Mouse (Mus musculus): Measurements from ENCODE around the gene Trim67. TPM values are rescaled to one million over a fixed set of nuclear protein-coding genes. Genes with fewer than 3 reads are reported as not detected.

The Trim67 gene
- total and polyA plus RNA-seq, 3 experiments = 0.08 TPM; not detected in 2

DNA sequence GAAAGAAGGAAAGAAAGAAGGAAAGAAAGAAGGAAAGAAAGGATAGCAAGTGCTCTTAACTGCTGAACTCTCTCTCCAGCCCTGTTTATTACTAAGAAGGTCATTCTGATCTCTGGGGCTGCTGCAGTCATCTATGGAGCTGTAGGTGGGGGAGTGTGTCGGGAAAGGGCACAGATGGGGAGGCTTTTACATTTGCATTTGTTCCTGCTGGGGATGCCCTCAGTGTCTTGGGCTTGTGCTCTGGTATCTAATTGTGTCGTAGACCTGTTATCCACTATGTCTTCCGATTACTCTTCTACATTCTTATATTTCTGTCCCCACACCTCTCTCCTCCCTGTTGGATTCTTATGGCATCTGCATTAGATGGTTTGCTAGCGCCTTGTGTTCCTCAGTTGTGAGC lies 13.1 kb downstream of the Trim67 start:
- no peak overlapping the region for H3K4me3 ChIP-seq (replicated peaks in 1 of 3; ENCODE audit: low read depth in 2 of 3, low read length in 2 of 3, poor library complexity in 1 of 3)
- no peaks in the 10 kb centered on the region for H3K79me2 ChIP-seq (replicated peaks; ENCODE audit: control insufficient read depth, extremely low read depth, insufficient read depth, poor library complexity, severe bottlenecking)
- no peaks in the 10 kb centered on the region for H3K36me3 ChIP-seq (replicated peaks in 1 of 2; ENCODE audit: control insufficient read depth in 1 of 2, insufficient read depth in 1 of 2, low read length in 1 of 2)
- no peak overlapping the region for H3K9ac ChIP-seq (ENCODE audit: insufficient read depth, low read depth)
- H3K27me3 ChIP-seq (replicated peaks) = peaks cover 18% of the 10 kb centered on the region
- no peak overlapping the region for H3K27ac ChIP-seq (ENCODE audit: insufficient read depth, low read depth)
- peaks cover 13 to 55% of the 10 kb centered on the region in 2 experiments for H3K4me1 ChIP-seq (ENCODE audit: control insufficient read depth in 1 of 2, insufficient read depth in 2 of 2)
- TF ChIP-seq SIN3A (IDR thresholded peaks at IDR 0.05; ENCODE audit: low read length) = no peak
- peak; percentile 25; the same call in 1 of the 2 replicates for TF ChIP-seq TCF12 (IDR thresholded peaks at IDR 0.05; ENCODE audit: low read depth, low read length)
- no peak for TF ChIP-seq ZKSCAN1 (IDR thresholded peaks at IDR 0.05; ENCODE audit: borderline replicate concordance, low read depth, low read length)
- peak; percentile 62; the same call in 1 of the 2 replicates for TF ChIP-seq EP300 (IDR thresholded peaks at IDR 0.05; ENCODE audit: low read length)
- peak; percentile 64; the same call in 1 of the 2 replicates for TF ChIP-seq IRF4 (IDR thresholded peaks at IDR 0.05; ENCODE audit: low read depth, low read length)
- no peak for TF ChIP-seq ZMIZ1 (IDR thresholded peaks at IDR 0.05; ENCODE audit: low read depth, low read length)
- no peak for TF ChIP-seq NRF1 (IDR thresholded peaks at IDR 0.05; ENCODE audit: low read depth, low read length)
- in situ Hi-C loops (cut with MboI; ENCODE audit: low pct_ligation_motif_present, low pct_unique_long_range_greater_than_20kb, low sequenced_read_pairs) (no loop called here), dilution Hi-C loops (cut with MboI; ENCODE audit: extremely low pct_ligation_motif_present, extremely low pct_unique_long_range_greater_than_20kb, low sequenced_read_pairs) (no loop called here)
- H3K9me3 ChIP-seq (replicated peaks; ENCODE audit: low read length) = no peaks in the 10 kb centered on the region
- H3K4me2 ChIP-seq (ENCODE audit: insufficient read depth, low read depth, poor library complexity, severe bottlenecking) = no peak overlapping the region
- DNase-seq (ENCODE audit: extremely low read depth) = peak; percentile 45

GRCm38 (mm10) chr8:124809419-124809818 lies 16.5 kb downstream of the Trim67 start:
- Histone ChIP-seq H3K27me3 (replicated peaks) (no peaks in the 10 kb centered on the region), H3K4me2 (ENCODE audit: insufficient read depth, low read depth, poor library complexity, severe bottlenecking) (peak overlapping the region; percentile 21; the same call in 1 of the 2 replicates), H3K9me3 (replicated peaks; ENCODE audit: low read length) (no peaks in the 10 kb centered on the region), H3K4me3 (replicated peaks in 1 of 3; ENCODE audit: low read depth in 2 of 3, low read length in 2 of 3, poor library complexity in 1 of 3) (no peak overlapping the region), H3K79me2 (replicated peaks; ENCODE audit: control insufficient read depth, extremely low read depth, insufficient read depth, poor library complexity, severe bottlenecking) (no peaks in the 10 kb centered on the region), H3K9ac (ENCODE audit: insufficient read depth, low read depth) (no peak overlapping the region), H3K4me1 (ENCODE audit: control insufficient read depth in 1 of 2, insufficient read depth in 2 of 2) (peaks cover 15 to 49% of the 10 kb centered on the region in 2 experiments), H3K27ac (ENCODE audit: insufficient read depth, low read depth) (no peak overlapping the region), H3K36me3 (replicated peaks in 1 of 2; ENCODE audit: control insufficient read depth in 1 of 2, insufficient read depth in 1 of 2, low read length in 1 of 2) (no peaks in the 10 kb centered on the region)
- DNase-seq (ENCODE audit: extremely low read depth) = peak; percentile 68
- in situ Hi-C loops (cut with MboI; ENCODE audit: low pct_ligation_motif_present, low pct_unique_long_range_greater_than_20kb, low sequenced_read_pairs) (no loop called here), dilution Hi-C loops (cut with MboI; ENCODE audit: extremely low pct_ligation_motif_present, extremely low pct_unique_long_range_greater_than_20kb, low sequenced_read_pairs) (no loop called here)
- TF ChIP-seq ZNF384 (IDR thresholded peaks at IDR 0.05; ENCODE audit: low read depth, low read length) (peak; percentile 57), EP300 (IDR thresholded peaks at IDR 0.05; ENCODE audit: low read length) (peak; percentile 94), TCF12 (IDR thresholded peaks at IDR 0.05; ENCODE audit: low read depth, low read length) (peak; percentile 87), IRF4 (IDR thresholded peaks at IDR 0.05; ENCODE audit: low read depth, low read length) (peak; percentile 93), MXI1 (IDR thresholded peaks at IDR 0.05; ENCODE audit: low read depth, low read length) (no peak), CTCF (conservative IDR thresholded peaks at IDR 0.05 in 1 of 2, IDR thresholded peaks at IDR 0.05 in 1 of 2; ENCODE audit: low read depth in 2 of 2, low read length in 2 of 2) (no peak), ELF1 (IDR thresholded peaks at IDR 0.05; ENCODE audit: low read depth, low read length) (no peak), MAZ (IDR thresholded peaks at IDR 0.05; ENCODE audit: low read depth, low read length) (peak; percentile 67; the same call in 1 of the 2 replicates)

- Histone ChIP-seq H3K4me1 (ENCODE audit: control insufficient read depth in 1 of 2, insufficient read depth in 2 of 2) (peaks cover 13 to 49% of the 10 kb centered on the region in 2 experiments), H3K4me2 (ENCODE audit: insufficient read depth, low read depth, poor library complexity, severe bottlenecking) (no peak overlapping the region), H3K9me3 (replicated peaks; ENCODE audit: low read length) (no peaks in the 10 kb centered on the region), H3K36me3 (replicated peaks in 1 of 2; ENCODE audit: control insufficient read depth in 1 of 2, insufficient read depth in 1 of 2, low read length in 1 of 2) (no peaks in the 10 kb centered on the region), H3K27me3 (replicated peaks) (no peaks in the 10 kb centered on the region), H3K4me3 (replicated peaks in 1 of 3; ENCODE audit: low read depth in 2 of 3, low read length in 2 of 3, poor library complexity in 1 of 3) (no peak overlapping the region), H3K9ac (ENCODE audit: insufficient read depth, low read depth) (no peak overlapping the region), H3K27ac (ENCODE audit: insufficient read depth, low read depth) (no peak overlapping the region), H3K79me2 (replicated peaks; ENCODE audit: control insufficient read depth, extremely low read depth, insufficient read depth, poor library complexity, severe bottlenecking) (no peaks in the 10 kb centered on the region)
- peak; percentile 52 for DNase-seq (ENCODE audit: extremely low read depth)
- in situ Hi-C loops (cut with MboI; ENCODE audit: low pct_ligation_motif_present, low pct_unique_long_range_greater_than_20kb, low sequenced_read_pairs) (loop anchor here (10.0 kb wide), 1 partner anchor 45 kb away; no protein-coding TSS in a partner anchor), dilution Hi-C loops (cut with MboI; ENCODE audit: extremely low pct_ligation_motif_present, extremely low pct_unique_long_range_greater_than_20kb, low sequenced_read_pairs) (no loop called here)
- TF ChIP-seq MAZ (IDR thresholded peaks at IDR 0.05; ENCODE audit: low read depth, low read length) (no peak), RAD21 (IDR thresholded peaks at IDR 0.05; ENCODE audit: low read depth, low read length) (peak; percentile 44), EP300 (IDR thresholded peaks at IDR 0.05; ENCODE audit: low read length) (no peak), ZMIZ1 (IDR thresholded peaks at IDR 0.05; ENCODE audit: low read depth, low read length) (no peak), CTCF (conservative IDR thresholded peaks at IDR 0.05 in 1 of 2, IDR thresholded peaks at IDR 0.05 in 1 of 2; ENCODE audit: low read depth in 2 of 2, low read length in 2 of 2) (peak; percentile 40 to 83; a peak in 3 of 4 replicates), TCF12 (IDR thresholded peaks at IDR 0.05; ENCODE audit: low read depth, low read length) (no peak), SMC3 (IDR thresholded peaks at IDR 0.05; ENCODE audit: low read depth, low read length) (peak; percentile 66), GABPA (IDR thresholded peaks at IDR 0.05; ENCODE audit: insufficient replicate concordance, low read depth, low read length) (no peak)
Measured at GRCm38 (mm10) chr8:124810056-124810610, 17.2 kb downstream of the Trim67 start.
